Mouse (Mus musculus) ES-E14 (cell line): ENCODE measurements around the gene Tmco4. TPM values are rescaled to one million over a fixed set of nuclear protein-coding genes. Genes with fewer than 3 reads are reported as not detected.
A peak's percentile ranks its signal among the peaks of the same experiment; 100 is the strongest.

Source experiments
- DNase-seq: peaks from one replicate; pipeline ENCODE4 v3.0.0-alpha.2; 2013; ENCODE audit warnings: low read depth, low spot score
- H3K27ac ChIP-seq: 2 replicates; pipeline ENCODE4 v1.5.1; 2012; ENCODE audit warnings: low read depth, mild to moderate bottlenecking, low read length, moderate library complexity, mixed read lengths; ENCODE audit not compliant: poor library complexity, insufficient read depth, severe bottlenecking
- H3K36me3 ChIP-seq: 2 replicates; pipeline ENCODE4 v1.6.1; 2012; ENCODE audit warnings: mild to moderate bottlenecking, low read length, moderate library complexity, mixed read lengths; ENCODE audit not compliant: control insufficient read depth, poor library complexity, insufficient read depth, severe bottlenecking
- H3K4me1 ChIP-seq, 2 experiments: fragments of 150-350 bp in 1 of 2; sonication (generic) in 1 of 2; 2 replicates each; pipeline ENCODE4 v1.6.1; 2012; ENCODE audit warnings: low read length in 2 of 2, mild to moderate bottlenecking in 1 of 2, mixed read lengths in 1 of 2; ENCODE audit not compliant: control insufficient read depth in 2 of 2, insufficient read depth in 2 of 2, poor library complexity in 1 of 2
- H3K4me3 ChIP-seq, 2 experiments: fragments of 150-350 bp in 1 of 2; sonication (generic) in 1 of 2; 2 replicates each; pipeline ENCODE4 v1.5.1; 2012; ENCODE audit warnings: low read length in 2 of 2, low read depth in 1 of 2, mild to moderate bottlenecking in 1 of 2, mixed read lengths in 1 of 2; ENCODE audit not compliant: insufficient read depth in 1 of 2, poor library complexity in 1 of 2, severe bottlenecking in 1 of 2
- H3K9ac ChIP-seq: 2 replicates; pipeline ENCODE4 v1.6.1; 2012; ENCODE audit warnings: low read depth, mild to moderate bottlenecking, low read length, mixed read lengths; ENCODE audit not compliant: poor library complexity, insufficient read depth, severe bottlenecking
- H3K9me3 ChIP-seq: fragments of 150-350 bp; sonication (generic); 2 replicates; pipeline ENCODE4 v1.6.1; 2012; ENCODE audit warnings: low read depth, mild to moderate bottlenecking, low read length; ENCODE audit not compliant: control insufficient read depth, insufficient read depth
- CHD2 ChIP-seq: IDR thresholded peaks from 2 replicates; pipeline ENCODE4 v1.6.1; 2014; ENCODE audit warnings: mild to moderate bottlenecking, low read depth, low read length, inconsistent platforms
- HCFC1 ChIP-seq: IDR thresholded peaks from 2 replicates; pipeline ENCODE4 v1.6.1; 2012; ENCODE audit warnings: low read length, inconsistent platforms, borderline replicate concordance; ENCODE audit not compliant: insufficient read depth
- MAFK ChIP-seq: IDR thresholded peaks from 2 replicates; pipeline ENCODE4 v1.6.1; 2014; ENCODE audit warnings: mild to moderate bottlenecking, low read depth, low read length, inconsistent platforms; ENCODE audit not compliant: insufficient read depth
- ZC3H11A ChIP-seq: IDR thresholded peaks from 2 replicates; pipeline ENCODE4 v1.6.1; 2012; ENCODE audit warnings: low read depth, mild to moderate bottlenecking, inconsistent platforms, low read length, borderline replicate concordance
- ZNF384 ChIP-seq: IDR thresholded peaks from 2 replicates; pipeline ENCODE4 v1.6.1; 2012; ENCODE audit warnings: low read depth, low read length, inconsistent platforms
- in situ Hi-C, 2 experiments: fragments of 600-800 bp; cut with MboI; formaldehyde crosslinking; loops; one replicate each; pipeline ENCODE4 v1.15.1; 2025; ENCODE audit warnings: low sequenced_read_pairs in 2 of 2, inconsistent platforms in 1 of 2; ENCODE audit not compliant: unreplicated experiment in 2 of 2
- total RNA-seq: library from RNA; depleted of rRNA; stranded (reverse); fragments of 300-350 nt; gene quantifications from 2 replicates; pipeline ENCODE4 v1.2.3, GENCODE M21; 2012

Gene Tmco4
- total RNA-seq, 1 experiment, result 4.7 TPM

DNA sequence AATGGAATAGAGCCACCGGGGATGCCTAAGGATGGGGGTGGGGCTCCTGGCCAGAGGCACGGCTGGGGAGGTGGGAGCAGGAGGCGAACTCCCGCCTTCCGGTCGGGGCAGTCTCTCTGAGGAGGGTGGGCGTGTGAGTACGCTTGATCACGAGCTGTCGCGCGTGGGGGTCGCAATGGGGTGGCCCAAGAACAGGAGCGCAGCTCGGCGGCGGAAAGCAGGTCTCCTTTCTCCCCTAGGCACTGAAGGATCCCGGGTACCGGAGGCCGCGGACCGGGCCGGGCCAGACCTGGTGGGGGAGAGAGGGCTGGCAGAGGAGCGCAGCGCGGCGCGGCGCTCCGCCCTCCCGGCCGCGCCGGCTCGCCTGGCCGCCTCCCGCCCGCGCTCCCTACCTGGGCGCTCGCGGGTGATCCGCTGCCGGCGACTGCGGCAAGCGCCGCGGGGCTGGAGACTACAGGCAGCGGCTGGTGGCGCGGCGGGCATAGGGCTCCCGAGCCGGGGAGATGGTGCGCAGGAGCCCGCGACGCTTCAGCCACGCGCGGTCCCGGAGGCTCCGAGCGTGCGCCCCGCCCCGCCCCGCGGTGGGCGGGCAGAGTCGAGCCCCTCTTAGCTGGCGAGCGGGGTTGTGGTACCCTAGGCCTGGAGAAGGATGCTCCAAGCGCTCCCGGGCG, 102.5 kb downstream of the Tmco4 start, which contains the start of gene Htr6:
Gene Htr6 (minus strand): TSS at position 530 of the 671 bp plus-strand sequence.
- TF ChIP-seq ZC3H11A (no peak), HCFC1 (no peak), MAFK (no peak), ZNF384 (no peak)
- DNase-seq, result no peak
- Histone ChIP-seq H3K27ac (no peak within 1 kb of the TSS), H3K9ac (peak within 1 kb of the TSS; percentile 76), H3K4me3 (peak within 1 kb of the TSS; percentile 73 to 78), H3K9me3 (no peaks in the 10 kb centered on the region), H3K36me3 (no peaks in the 10 kb centered on the region), H3K4me1 (no peaks in the 10 kb centered on the region; a peak in 1 of 4 replicates)
- in situ Hi-C loops, result loop anchor here in 1 of 2 experiments (25.0 kb wide), 1 partner anchor 212 kb away; no protein-coding TSS in a partner anchor

DNA sequence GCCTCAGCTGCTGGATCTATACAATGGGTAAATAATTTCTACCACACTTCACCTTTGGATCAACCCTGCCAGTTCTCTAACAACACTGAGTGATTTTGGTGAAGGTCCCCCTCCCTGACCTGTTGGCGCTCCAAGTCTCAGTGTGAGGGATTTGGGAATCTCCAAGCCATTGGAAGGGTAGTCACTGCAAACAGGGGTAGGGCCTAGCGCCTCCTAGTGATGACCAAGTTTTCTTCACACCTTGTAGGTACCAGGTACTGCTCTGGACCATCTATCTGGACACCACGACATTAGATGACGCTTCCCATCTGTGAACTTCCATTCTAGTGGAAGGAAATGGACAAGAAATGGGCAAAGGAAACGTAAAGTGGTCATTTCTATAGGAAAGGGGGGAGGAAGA, 103.2 kb downstream of the Tmco4 start:
- no peak for DNase-seq
- H3K36me3 ChIP-seq, result no peaks in the 10 kb centered on the region
- peak overlapping the region; percentile 73 to 78 for H3K4me3 ChIP-seq
- in situ Hi-C loops, result loop anchor here in 1 of 2 experiments (25.0 kb wide), 1 partner anchor 211 kb away; no protein-coding TSS in a partner anchor
- TF ChIP-seq MAFK (no peak), HCFC1 (no peak), ZC3H11A (no peak), CHD2 (no peak)
- no peak overlapping the region for H3K9ac ChIP-seq
- H3K9me3 ChIP-seq, result no peaks in the 10 kb centered on the region
- no peaks in the 10 kb centered on the region; a peak in 1 of 4 replicates for H3K4me1 ChIP-seq
- no peak overlapping the region for H3K27ac ChIP-seq

DNA sequence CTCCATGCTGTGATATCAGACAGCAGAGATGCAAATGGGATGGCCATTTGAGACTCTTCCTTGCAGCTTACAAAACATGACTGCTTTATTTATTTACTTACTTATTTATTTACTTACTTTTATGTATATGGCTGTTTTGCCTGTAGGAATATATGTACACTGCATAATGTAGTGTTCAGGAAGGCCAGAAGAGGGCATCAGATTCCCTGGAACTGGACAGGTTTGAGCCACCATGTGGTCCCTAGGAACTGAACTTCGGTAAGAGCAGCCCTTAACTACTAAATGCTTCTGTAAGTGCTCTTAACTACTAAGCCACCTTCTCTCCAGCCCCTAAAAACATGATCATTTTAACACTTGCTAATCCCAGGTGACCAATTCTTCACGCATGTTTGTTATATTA, 105.6 kb downstream of the Tmco4 start:
- Histone ChIP-seq H3K27ac (no peak overlapping the region), H3K9ac (no peak overlapping the region), H3K4me3 (no peak overlapping the region), H3K9me3 (no peaks in the 10 kb centered on the region), H3K4me1 (no peaks in the 10 kb centered on the region; a peak in 2 of 4 replicates), H3K36me3 (no peaks in the 10 kb centered on the region)
- in situ Hi-C loops, result loop anchor here in 1 of 2 experiments (25.0 kb wide), 1 partner anchor 209 kb away; no protein-coding TSS in a partner anchor
- TF ChIP-seq MAFK (no peak), HCFC1 (no peak), CHD2 (no peak), ZC3H11A (no peak), ZNF384 (no peak)
- DNase-seq, result no peak

DNA sequence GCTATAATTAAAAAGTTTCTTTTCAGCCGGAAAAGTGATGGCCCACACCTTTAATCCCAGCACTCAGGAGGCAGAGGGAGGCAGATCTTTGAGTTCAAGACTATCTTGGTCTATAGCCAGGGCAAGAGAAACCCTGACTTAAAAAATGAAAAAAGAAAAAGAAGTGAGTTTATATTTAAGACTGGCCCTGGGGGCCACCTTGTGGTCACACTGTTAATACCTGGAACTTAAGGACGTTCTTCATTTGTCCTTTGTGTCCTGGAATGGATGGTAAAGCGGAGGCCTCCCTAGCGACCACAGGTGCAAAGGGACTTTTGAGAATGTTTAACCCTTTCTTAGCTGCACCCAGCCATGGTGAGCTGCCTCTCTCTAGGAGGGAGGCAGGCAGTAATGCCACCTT, 106.0 kb downstream of the Tmco4 start:
- H3K4me1 ChIP-seq, result no peaks in the 10 kb centered on the region; a peak in 2 of 4 replicates
- H3K9ac ChIP-seq, result no peak overlapping the region
- TF ChIP-seq MAFK, result no peak
- no peak for TF ChIP-seq HCFC1
- no peak for TF ChIP-seq CHD2
- TF ChIP-seq ZNF384, result no peak
- no peak for TF ChIP-seq ZC3H11A
- no peak overlapping the region for H3K4me3 ChIP-seq
- no peak overlapping the region for H3K27ac ChIP-seq
- in situ Hi-C loops, result loop anchor here in 1 of 2 experiments (25.0 kb wide), 1 partner anchor 209 kb away; no protein-coding TSS in a partner anchor
- no peaks in the 10 kb centered on the region for H3K36me3 ChIP-seq
- DNase-seq, result no peak
- no peaks in the 10 kb centered on the region for H3K9me3 ChIP-seq
